Mouse (Mus musculus) gastrocnemius, postnatal 10 days (tissue): ENCODE data around the gene Sv2b. TPM values are rescaled to one million over a fixed set of nuclear protein-coding genes. Genes with fewer than 3 reads are reported as not detected.
"Not testable (repeated sequence)": the region's sequence is repeated elsewhere in the genome, so short reads cannot be mapped to it uniquely, and the experiment has no call there.

ENCODE experiments used
- DNase-seq: peaks from one replicate; pipeline ENCODE4 v3.0.0; 2021; ENCODE audit warnings: mixed read lengths
- total RNA-seq, 2 experiments: library from RNA; stranded (reverse); gene quantifications; 2 replicates each; pipeline ENCODE4 v1.2.3; 2021

Sv2b gene
- total RNA-seq, 2 experiments from 2014 or later: 1.1 to 1.2 TPM

GRCm38 (mm10) chr7:75209221-75209641 lies 99.8 kb downstream of the Sv2b start:
- DNase-seq: no peak

- DNase-seq: no peak
Measured at GRCm38 (mm10) chr7:75207965-75208644, 101.0 kb downstream of the Sv2b start.

GRCm38 (mm10) chr7:75206671-75207070 lies 102.4 kb downstream of the Sv2b start:
- DNase-seq: no peak

GRCm38 (mm10) chr7:75205386-75205785 lies 103.7 kb downstream of the Sv2b start:
- no peak for DNase-seq

- DNase-seq: not testable (repeated sequence)
Measured at GRCm38 (mm10) chr7:75194919-75195230, 114.2 kb downstream of the Sv2b start.

- DNase-seq: no peak
Measured at GRCm38 (mm10) chr7:75194158-75194918, 114.7 kb downstream of the Sv2b start.

GRCm38 (mm10) chr7:75190192-75190591 lies 118.9 kb downstream of the Sv2b start:
- DNase-seq: no peak

- DNase-seq: no peak
Measured at GRCm38 (mm10) chr7:75175042-75175441, 134.0 kb downstream of the Sv2b start.

- DNase-seq: no peak
Measured at GRCm38 (mm10) chr7:75167481-75167880, 141.6 kb downstream of the Sv2b start.

GRCm38 (mm10) chr7:75147174-75147573 lies 161.9 kb downstream of the Sv2b start:
- DNase-seq: no peak

GRCm38 (mm10) chr7:75142800-75143199 lies 166.3 kb downstream of the Sv2b start:
- DNase-seq: no peak

- DNase-seq: peak; percentile 15
Measured at GRCm38 (mm10) chr7:75141919-75142700, 167.0 kb downstream of the Sv2b start.

GRCm38 (mm10) chr7:75139306-75139705 lies 169.8 kb downstream of the Sv2b start:
- no peak for DNase-seq

GRCm38 (mm10) chr7:75134710-75135617 lies 174.1 kb downstream of the Sv2b start:
- DNase-seq: no peak

- no peak for DNase-seq
Measured at GRCm38 (mm10) chr7:75128036-75128435, 181.0 kb downstream of the Sv2b start.

GRCm38 (mm10) chr7:75124067-75124466 lies 185.0 kb downstream of the Sv2b start:
- no peak for DNase-seq

GRCm38 (mm10) chr7:75118022-75118673 lies 190.9 kb downstream of the Sv2b start:
- no peak for DNase-seq

GRCm38 (mm10) chr7:75110689-75111088 lies 198.4 kb downstream of the Sv2b start:
- no peak for DNase-seq

GRCm38 (mm10) chr7:75107441-75107840 lies 201.6 kb downstream of the Sv2b start:
- DNase-seq: peak; percentile 36

- no peak for DNase-seq
Measured at GRCm38 (mm10) chr7:75103900-75104299, 205.2 kb downstream of the Sv2b start.
